Mouse (Mus musculus) embryonic fibroblast, embryonic 13.5 days (primary cell): ENCODE data around the gene Tmem251.

Experiments
- CTCF ChIP-seq: IDR thresholded peaks from 2 replicates; pipeline ENCODE4 v1.5.1; 2011; ENCODE audit warnings: mild to moderate bottlenecking, control low read depth, low read length, moderate library complexity, borderline replicate concordance; ENCODE audit not compliant: insufficient read depth
- POLR2A ChIP-seq: IDR thresholded peaks from 2 replicates; pipeline ENCODE4 v1.6.1; 2011; ENCODE audit warnings: low read depth, mild to moderate bottlenecking, control low read depth, low read length, moderate library complexity

DNA sequence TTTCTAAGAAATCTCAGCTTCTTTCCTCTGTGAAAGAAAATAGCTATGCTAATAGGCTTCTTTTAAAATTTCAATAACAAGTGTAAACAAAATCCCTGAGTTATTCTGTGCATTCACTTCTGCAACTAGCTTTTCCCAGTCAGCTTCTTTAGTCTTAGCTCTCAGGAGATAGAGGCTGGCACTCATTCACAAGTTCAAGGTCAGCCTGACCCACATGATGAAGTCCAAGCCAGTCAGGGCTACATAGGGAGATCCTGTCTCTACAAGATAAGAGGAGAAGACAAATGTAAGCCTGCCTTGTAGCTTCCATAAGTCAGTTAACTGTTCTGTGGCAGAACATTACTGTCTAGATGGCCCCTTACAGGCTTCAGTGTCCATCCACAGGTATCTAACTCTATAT is 20.1 kb downstream of the Tmem251 start:
- no peak for TF ChIP-seq POLR2A
- TF ChIP-seq CTCF: no peak
